Mouse (Mus musculus) megakaryocyte, embryonic 14.5 days (primary cell): ENCODE data around the gene Dlx1.

Experiments
- FLI1 ChIP-seq: IDR thresholded peaks from 2 replicates; pipeline ENCODE4 v1.6.1; 2012; ENCODE audit warnings: low read length, inconsistent platforms, mixed read lengths
- GATA1 ChIP-seq: IDR thresholded peaks from 3 replicates; pipeline ENCODE4 v1.6.1; 2012; ENCODE audit warnings: mixed read lengths, low read length, inconsistent platforms, borderline replicate concordance

- TF ChIP-seq GATA1 (no peak), FLI1 (no peak)
These were observed 33.4 kb upstream of the Dlx1 start for GRCm38 (mm10) chr2:71494503-71494902.
